Mouse (Mus musculus) embryonic fibroblast, embryonic 13.5 days (primary cell): ENCODE data around the gene Cdc73. TPM values are rescaled to one million over a fixed set of nuclear protein-coding genes. Genes with fewer than 3 reads are reported as not detected.

Experiments
- H3K27ac ChIP-seq: 2 replicates; pipeline ENCODE4 v1.5.1; 2012; ENCODE audit warnings: low read length, control low read depth, inconsistent platforms; ENCODE audit not compliant: insufficient read depth
- H3K4me1 ChIP-seq: 2 replicates; pipeline ENCODE4 v1.6.1; 2011; ENCODE audit warnings: low read length; ENCODE audit not compliant: control insufficient read depth, insufficient read depth
- H3K4me3 ChIP-seq: 2 replicates; pipeline ENCODE4 v1.5.1; 2011; ENCODE audit warnings: mild to moderate bottlenecking, control low read depth, low read length; ENCODE audit not compliant: insufficient read depth
- CTCF ChIP-seq: IDR thresholded peaks from 2 replicates; pipeline ENCODE4 v1.5.1; 2011; ENCODE audit warnings: mild to moderate bottlenecking, control low read depth, low read length, moderate library complexity, borderline replicate concordance; ENCODE audit not compliant: insufficient read depth
- POLR2A ChIP-seq: IDR thresholded peaks from 2 replicates; pipeline ENCODE4 v1.6.1; 2011; ENCODE audit warnings: low read depth, mild to moderate bottlenecking, control low read depth, low read length, moderate library complexity
- polyA plus RNA-seq: library from polyadenylated mRNA; stranded (reverse); fragments of >200 nt; gene quantifications from 2 replicates; pipeline ENCODE4 v1.2.4, GENCODE M21; 2011; ENCODE audit warnings: low read depth; ENCODE audit not compliant: missing spikeins, insufficient read length

Cdc73 gene
- 72.1 and 74.3 TPM in 2 replicates for polyA plus RNA-seq

DNA sequence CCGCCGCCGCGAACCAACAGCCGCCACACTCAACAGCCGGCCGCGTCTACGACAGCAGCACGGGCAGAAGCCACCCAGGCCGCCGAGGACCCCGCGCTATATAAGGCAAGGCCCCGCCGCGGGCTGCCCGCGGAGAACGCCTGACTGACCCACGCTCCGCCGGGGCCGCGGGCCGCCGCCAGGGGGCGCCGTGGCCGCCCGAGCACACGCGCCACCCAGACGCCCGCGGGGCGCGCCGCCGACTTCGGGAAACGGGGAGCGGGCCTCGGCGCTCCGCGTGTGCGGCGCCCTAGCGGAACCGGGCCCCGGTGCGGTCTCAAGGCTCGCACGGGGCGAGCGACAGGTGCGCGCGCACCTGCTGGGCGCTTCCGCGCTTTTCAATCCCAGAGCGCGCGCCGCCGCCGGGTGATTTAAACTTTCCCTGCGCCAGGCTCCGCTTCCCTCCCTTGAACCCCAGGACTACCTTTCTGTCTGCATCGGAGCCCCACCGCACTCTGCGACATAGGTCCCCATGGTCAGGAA, at the start of gene Cdc73:
TSS of gene Cdc73 (minus strand) at position 153 of the 522 bp plus-strand sequence.
- TF ChIP-seq CTCF (0 out of 2 replicates have a peak, but pooled peaks have one; percentile 4), POLR2A (peak; percentile 66)
- H3K27ac ChIP-seq = peak within 1 kb of the TSS; percentile 88
- H3K4me1 ChIP-seq = peaks cover 3% of the 10 kb centered on the region; the same call in 1 of the 2 replicates
- peak within 1 kb of the TSS; percentile 99 for H3K4me3 ChIP-seq

DNA sequence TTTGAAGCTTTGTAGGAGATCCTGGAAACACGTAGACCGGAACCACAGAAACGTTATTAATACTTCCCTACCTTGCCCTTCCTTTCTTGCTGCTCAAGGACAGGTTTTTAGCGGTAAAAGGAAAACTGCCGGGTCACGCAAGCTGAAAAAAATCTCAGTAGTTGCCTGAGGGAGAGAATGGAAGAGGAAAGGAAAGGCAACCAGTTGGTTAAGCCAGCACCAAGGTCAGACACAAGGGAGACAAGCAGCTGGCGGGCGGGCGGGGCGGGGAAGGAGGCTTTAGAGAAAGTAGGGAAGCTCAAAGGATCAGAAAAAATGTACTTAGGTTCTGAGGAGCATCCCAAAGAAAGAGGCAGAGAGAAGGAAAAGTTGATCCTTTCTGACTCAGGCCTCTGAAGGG, 43.2 kb upstream of the Cdc73 start:
- TF ChIP-seq POLR2A = no peak
- no peak for TF ChIP-seq CTCF
- H3K4me3 ChIP-seq = no peak overlapping the region
- H3K4me1 ChIP-seq = no peaks in the 10 kb centered on the region
- no peak overlapping the region for H3K27ac ChIP-seq

DNA sequence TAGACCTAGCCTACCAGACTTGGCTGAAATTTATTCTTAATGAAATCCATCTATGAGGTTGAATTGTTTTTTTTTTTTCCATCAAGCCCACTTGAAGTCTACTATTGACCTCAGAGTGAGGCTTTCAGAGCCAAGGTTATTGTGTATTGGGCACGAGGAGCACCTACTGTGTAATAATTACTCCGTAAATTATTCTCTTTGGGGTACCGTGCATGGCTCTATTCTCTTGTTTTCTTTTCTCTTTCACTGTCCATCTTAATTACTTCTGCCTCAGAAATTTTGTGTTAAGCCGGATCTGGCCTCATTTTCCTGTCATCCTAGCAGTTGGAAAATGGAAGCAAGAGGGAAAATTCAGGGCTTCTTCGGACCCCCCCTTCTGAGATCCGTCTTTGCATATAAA, 39.5 kb upstream of the Cdc73 start:
- Histone ChIP-seq H3K4me1 (no peaks in the 10 kb centered on the region), H3K27ac (no peak overlapping the region), H3K4me3 (no peak overlapping the region)
- TF ChIP-seq POLR2A = no peak
- no peak for TF ChIP-seq CTCF

DNA sequence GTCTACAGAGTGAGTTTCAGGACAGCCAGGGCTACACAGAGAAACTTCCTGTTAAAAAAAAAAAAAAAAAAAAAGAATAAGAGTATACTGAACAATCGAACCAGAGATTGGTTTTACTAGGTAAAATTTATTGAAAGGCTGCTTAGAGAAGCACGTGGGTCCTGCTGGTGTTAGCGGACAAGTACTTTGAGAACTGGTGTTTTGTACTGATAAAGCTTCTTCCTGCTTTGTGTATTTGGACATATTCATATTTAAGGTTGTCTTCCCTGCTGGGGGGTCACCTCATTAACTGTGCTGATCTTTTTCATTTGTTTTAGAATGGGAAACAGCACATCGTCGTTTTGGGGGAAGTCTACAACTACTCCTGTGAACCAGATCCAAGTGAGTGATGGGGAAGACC, 38.6 kb upstream of the Cdc73 start:
- Histone ChIP-seq H3K4me3 (no peak overlapping the region), H3K4me1 (no peaks in the 10 kb centered on the region)

DNA sequence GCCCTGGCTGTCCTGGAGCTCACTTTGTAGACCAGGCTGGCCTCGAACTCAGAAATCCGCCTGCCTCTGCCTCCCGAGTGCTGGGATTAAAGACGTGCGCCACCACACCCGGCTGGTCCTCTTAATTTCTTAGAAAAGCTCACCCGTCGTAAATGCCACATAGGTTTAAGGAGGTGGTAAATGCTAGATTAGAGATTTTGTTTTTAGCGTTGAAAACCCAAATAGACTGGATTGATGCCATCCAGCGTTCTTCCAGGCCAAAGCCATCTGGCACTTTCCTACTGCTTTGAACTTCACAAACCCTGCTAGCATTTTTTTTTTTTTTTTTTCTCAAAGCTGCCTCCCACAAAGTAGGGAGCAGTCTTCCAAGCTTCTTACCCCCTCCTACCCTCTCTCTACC, 37.9 kb upstream of the Cdc73 start:
- no peak for TF ChIP-seq CTCF
- no peak for TF ChIP-seq POLR2A
- Histone ChIP-seq H3K4me3 (no peak overlapping the region), H3K27ac (no peak overlapping the region), H3K4me1 (no peaks in the 10 kb centered on the region)

More for the DNA sequence above, 38.6 kb upstream of the Cdc73 start:
- TF ChIP-seq POLR2A (no peak), CTCF (no peak)
- no peak overlapping the region for H3K27ac ChIP-seq

DNA sequence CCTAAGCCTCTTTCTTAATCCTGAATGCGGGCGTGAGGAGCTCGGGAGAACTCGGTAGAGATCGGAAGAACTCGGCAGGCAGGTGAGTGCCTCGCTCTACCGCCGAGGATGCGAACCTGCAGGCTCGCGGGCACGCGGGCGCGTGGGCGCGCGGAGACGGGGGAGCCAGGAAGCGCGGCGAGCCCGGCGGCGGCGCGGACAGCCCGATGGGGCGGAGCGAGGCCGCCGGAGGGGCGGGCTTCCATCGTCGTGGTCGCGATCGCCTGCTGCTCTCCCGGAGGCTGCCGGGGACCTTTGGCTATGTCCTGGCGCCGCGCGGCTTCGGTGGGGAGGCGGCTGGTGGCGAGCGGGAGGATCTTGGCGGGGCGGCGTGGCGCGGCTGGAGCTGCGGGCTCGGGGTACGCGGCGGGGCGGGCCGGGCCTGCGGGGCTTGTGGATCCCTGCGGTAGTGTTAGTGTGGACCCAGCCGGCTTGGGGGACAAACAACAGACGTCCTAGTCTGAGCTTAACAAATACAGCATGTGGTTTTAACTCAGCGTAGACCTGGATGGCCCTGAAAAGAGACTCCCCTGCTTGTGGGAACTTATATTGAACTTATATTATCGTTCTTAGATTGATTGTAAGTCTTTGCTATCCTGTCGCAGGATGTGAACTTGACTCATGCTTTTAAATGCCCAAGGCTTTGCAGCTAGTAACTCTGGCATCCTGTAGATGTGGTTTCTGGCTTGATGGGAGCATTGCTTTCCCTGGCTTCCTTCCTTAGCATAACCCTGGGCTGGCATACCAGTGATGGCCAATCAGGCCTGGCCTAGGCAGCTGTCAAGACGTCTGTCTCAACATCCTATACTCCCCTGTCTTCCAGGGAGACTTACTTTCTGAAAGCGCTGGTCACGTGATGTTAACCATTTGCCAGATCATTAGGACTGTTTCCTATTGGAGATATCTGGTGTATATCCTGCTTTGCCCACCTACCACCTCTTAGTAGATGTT, 37.0 kb upstream of the Cdc73 start:
- TF ChIP-seq CTCF (no peak), POLR2A (peak; percentile 46)
- peak overlapping the region; percentile 37; the same call in 1 of the 2 replicates for H3K27ac ChIP-seq
- H3K4me1 ChIP-seq = no peaks in the 10 kb centered on the region
- H3K4me3 ChIP-seq = peak overlapping the region; percentile 89

DNA sequence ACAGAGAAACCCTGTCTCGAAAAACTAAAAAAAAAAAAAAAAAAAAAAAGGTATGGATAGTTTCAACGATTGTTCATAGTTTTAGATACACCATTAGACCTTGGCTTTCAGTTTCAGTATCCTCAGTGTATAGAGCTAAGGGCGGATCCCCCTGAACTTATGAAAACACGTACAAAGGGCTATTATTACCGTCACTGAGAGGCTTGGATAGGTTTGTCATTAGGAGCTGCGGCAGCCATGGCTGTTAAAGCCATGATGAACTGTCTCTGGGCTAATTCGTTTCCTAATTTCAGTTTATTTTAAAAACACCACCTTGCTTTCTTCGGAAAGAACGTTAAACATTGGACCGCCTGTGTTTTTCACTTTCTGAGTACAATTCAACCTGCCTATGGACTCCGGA, 36.1 kb upstream of the Cdc73 start:
- no peak overlapping the region for H3K27ac ChIP-seq
- H3K4me1 ChIP-seq = no peaks in the 10 kb centered on the region
- TF ChIP-seq POLR2A (no peak), CTCF (no peak)
- peak overlapping the region; percentile 89 for H3K4me3 ChIP-seq

DNA sequence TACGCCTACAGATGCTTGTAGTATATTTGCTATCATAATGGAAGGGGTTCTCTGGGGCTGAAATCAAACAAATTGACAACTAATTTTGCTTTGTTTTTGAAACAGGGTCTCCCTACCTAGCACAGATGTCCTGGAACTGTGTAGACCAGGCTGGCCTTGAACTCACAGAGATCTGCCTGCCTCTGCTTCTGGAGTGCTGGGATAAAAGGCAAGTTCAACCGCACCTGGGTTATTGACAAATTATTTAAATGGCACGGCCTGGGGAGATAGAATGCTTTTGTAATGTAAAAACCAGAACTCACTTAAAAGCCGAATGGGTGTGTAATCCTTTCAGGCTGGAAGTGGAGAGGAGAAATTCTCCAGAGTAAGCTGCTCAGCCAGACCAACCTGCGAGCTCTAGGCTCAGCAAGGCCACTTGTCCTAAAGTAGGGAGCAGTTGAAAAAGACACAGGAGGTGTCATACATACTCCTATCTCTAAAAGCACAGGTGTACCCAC, 31.3 kb upstream of the Cdc73 start:
- no peak overlapping the region for H3K27ac ChIP-seq
- no peak for TF ChIP-seq POLR2A
- TF ChIP-seq CTCF = no peak
- no peak overlapping the region for H3K4me3 ChIP-seq
- H3K4me1 ChIP-seq = no peaks in the 10 kb centered on the region

DNA sequence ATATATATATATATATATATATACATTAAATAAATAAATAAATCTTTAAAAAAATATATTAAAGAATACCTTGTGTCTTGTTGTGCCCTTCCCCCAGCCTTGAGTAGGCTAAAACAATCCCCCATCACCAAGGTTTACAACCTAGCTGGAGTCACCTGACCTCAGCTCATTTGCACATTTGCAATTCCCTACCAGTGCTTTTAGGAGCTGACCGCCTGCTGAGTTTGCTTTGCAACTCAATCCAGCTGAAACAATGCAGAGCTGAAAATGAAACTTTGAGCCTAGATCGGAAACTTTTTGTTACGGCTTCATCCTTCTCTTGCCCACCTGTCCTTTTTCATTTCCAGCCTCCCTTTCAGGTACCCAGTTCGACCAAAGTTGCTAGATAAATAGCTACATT, 29.0 kb upstream of the Cdc73 start:
- no peaks in the 10 kb centered on the region for H3K4me1 ChIP-seq
- no peak overlapping the region for H3K4me3 ChIP-seq
- no peak overlapping the region for H3K27ac ChIP-seq
- TF ChIP-seq CTCF = no peak
- TF ChIP-seq POLR2A = no peak

DNA sequence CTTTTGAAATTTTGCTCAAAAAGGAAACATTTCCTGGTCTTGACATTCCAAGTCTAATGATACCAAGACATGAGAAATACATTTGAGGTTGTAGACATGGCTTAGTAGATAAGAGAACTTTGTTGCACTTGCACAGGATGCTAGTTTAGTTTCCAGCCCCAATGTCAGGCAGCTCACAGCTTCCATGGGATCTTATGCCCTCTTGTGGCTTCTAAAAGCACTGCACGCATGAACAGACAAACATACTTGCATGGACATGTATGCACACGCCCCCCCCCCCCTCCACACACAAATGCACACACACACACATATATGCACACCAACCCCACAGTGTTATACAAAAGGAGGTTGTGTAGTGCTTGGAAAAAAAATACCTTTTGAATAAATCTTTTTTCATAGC, 28.2 kb upstream of the Cdc73 start:
- Histone ChIP-seq H3K4me1 (no peaks in the 10 kb centered on the region), H3K27ac (no peak overlapping the region), H3K4me3 (no peak overlapping the region)
- TF ChIP-seq POLR2A = no peak
- TF ChIP-seq CTCF = 0 out of 2 replicates have a peak, but pooled peaks have one; percentile 2
